Comparison of ENCODE assay signal across 8 mouse cellular contexts in the genomic region with DNA sequence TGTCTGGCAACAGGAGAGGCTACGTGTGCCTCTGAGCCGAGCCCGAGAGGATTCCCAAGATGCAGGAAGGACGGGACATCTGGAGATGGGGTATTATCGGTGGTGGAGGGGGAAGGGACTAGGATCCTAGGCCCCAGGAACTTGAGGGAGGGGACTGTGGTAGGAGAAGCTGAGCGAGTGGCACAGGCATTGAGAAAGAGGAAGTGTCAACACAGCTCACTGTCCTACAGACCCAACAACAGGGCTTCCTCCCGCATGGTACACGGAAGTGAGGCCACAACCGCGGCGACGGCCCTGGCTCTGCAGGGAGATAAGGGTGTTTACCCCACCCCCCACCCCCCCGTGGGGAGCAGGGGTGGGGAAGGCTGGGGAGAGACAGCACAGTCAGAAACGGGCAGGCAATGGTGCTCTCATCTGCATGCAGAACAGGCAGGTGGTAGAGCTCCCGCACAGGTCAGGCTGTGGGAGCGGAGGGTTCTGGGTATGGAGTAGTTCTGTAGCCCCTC. TPM values are rescaled to one million over a fixed set of nuclear protein-coding genes. Genes with fewer than 3 reads are reported as not detected.
DNase-seq lines count a peak whose midpoint lies in the region; ATAC-seq and TF ChIP-seq lines count a peak whose summit lies in the region.

No protein-coding gene starts in this region.

- H3K79me2 ChIP-seq in C2C12 (ENCODE audit: control insufficient read depth, insufficient read depth), result no peaks in the 10 kb centered on the region

- H3K9me3 ChIP-seq in forebrain, embryonic 13.5 days (replicated peaks), result peaks cover 4% of the 10 kb centered on the region; the same call in 1 of the 2 replicates
- H3K9me3 ChIP-seq in hindbrain, embryonic 15.5 days, result no peaks in the 10 kb centered on the region
- no peaks in the 10 kb centered on the region for H3K9me3 ChIP-seq in liver, embryonic 13.5 days (replicated peaks)

- no peak overlapping the region for H3K27ac ChIP-seq in forebrain, embryonic 13.5 days
- no peak overlapping the region for H3K27ac ChIP-seq in hindbrain, embryonic 15.5 days (replicated peaks)
- peak overlapping the region; percentile 85 for H3K27ac ChIP-seq in liver, embryonic 13.5 days

- H3K36me3 ChIP-seq in C2C12 (ENCODE audit: control insufficient read depth, insufficient read depth), result no peaks in the 10 kb centered on the region
- H3K36me3 ChIP-seq in forebrain, embryonic 13.5 days (ENCODE audit: poor library complexity, severe bottlenecking), result no peaks in the 10 kb centered on the region
- H3K36me3 ChIP-seq in hindbrain, embryonic 15.5 days, result no peaks in the 10 kb centered on the region
- no peaks in the 10 kb centered on the region for H3K36me3 ChIP-seq in liver, embryonic 13.5 days

- H3K9ac ChIP-seq in forebrain, embryonic 13.5 days, result no peak overlapping the region
- H3K9ac ChIP-seq in hindbrain, embryonic 15.5 days, result no peak overlapping the region
- peak overlapping the region; percentile 68 for H3K9ac ChIP-seq in liver, embryonic 13.5 days

- WGBS in forebrain, embryonic 13.5 days, result 26% methylated on average over 15 of the region's 16 CpGs
- 24% methylated on average over 15 of the region's 16 CpGs for WGBS in hindbrain, embryonic 15.5 days
- 0% methylated on average over 16 of the region's 16 CpGs for WGBS in liver, embryonic 13.5 days (ENCODE audit: insufficient replicate concordance)

- H3K27me3 ChIP-seq in C2C12 (ENCODE audit: control insufficient read depth, insufficient read depth, insufficient read length), result no peaks in the 10 kb centered on the region
- H3K27me3 ChIP-seq in forebrain, embryonic 13.5 days, result no peaks in the 10 kb centered on the region
- H3K27me3 ChIP-seq in hindbrain, embryonic 15.5 days, result no peaks in the 10 kb centered on the region
- no peaks in the 10 kb centered on the region for H3K27me3 ChIP-seq in liver, embryonic 13.5 days

- ATAC-seq in activated CD4-positive, CD25-positive, alpha-beta regulatory T cell, adult 4 months, result peak; percentile 99
- ATAC-seq in forebrain, embryonic 13.5 days, result peak; percentile 70
- ATAC-seq in hindbrain, embryonic 15.5 days (ENCODE audit: low FRiP score, low read depth), result peak; percentile 75; the same call in 1 of the 2 replicates
- ATAC-seq in liver, embryonic 13.5 days (ENCODE audit: low read depth), result peak; percentile 95
- ATAC-seq in monocyte, adult 5-6 weeks (replicated peaks; ENCODE audit: insufficient number of reproducible peaks, low FRiP score, low TSS enrichment, poor library complexity, severe bottlenecking), result peak; percentile 95

- peak overlapping the region; percentile 43 for H3K4me2 ChIP-seq in forebrain, embryonic 13.5 days
- peak overlapping the region; percentile 35 for H3K4me2 ChIP-seq in hindbrain, embryonic 15.5 days
- H3K4me2 ChIP-seq in liver, embryonic 13.5 days, result peak overlapping the region; percentile 72

- H3K4me3 ChIP-seq in C2C12 (ENCODE audit: insufficient read depth, poor library complexity, severe bottlenecking), result no peak overlapping the region
- no peak overlapping the region for H3K4me3 ChIP-seq in forebrain, embryonic 13.5 days
- H3K4me3 ChIP-seq in hindbrain, embryonic 15.5 days, result no peak overlapping the region
- H3K4me3 ChIP-seq in liver, embryonic 13.5 days (replicated peaks), result peak overlapping the region; percentile 55

- no peak for TF ChIP-seq CTCF in C2C12 (IDR thresholded peaks at IDR 0.05; ENCODE audit: control insufficient read depth, insufficient read depth, insufficient read length)

- no peaks in the 10 kb centered on the region for H3K79me3 ChIP-seq in C2C12 (ENCODE audit: low read depth)

- no peaks in the 10 kb centered on the region for H3K4me1 ChIP-seq in forebrain, embryonic 13.5 days
- H3K4me1 ChIP-seq in hindbrain, embryonic 15.5 days (replicated peaks), result peaks cover 10% of the 10 kb centered on the region
- H3K4me1 ChIP-seq in liver, embryonic 13.5 days (replicated peaks), result peaks cover 39% of the 10 kb centered on the region

- H3ac ChIP-seq in C2C12 (ENCODE audit: control insufficient read depth, insufficient read length, low read depth), result peak overlapping the region; percentile 25

- peak; percentile 80 for DNase-seq in liver, embryonic 13.5 days
- DNase-seq in thymus, postnatal 36 days, result peak; percentile 82 to 91
- no peak for DNase-seq in left cerebral cortex, adult 8-10 months (ENCODE audit: low spot score in 2 of 2)

TF ChIP-seq in C2C12, 6 proteins besides CTCF, POLR2A, EP300 and RAD21:
- TF ChIP-seq USF1 (IDR thresholded peaks at IDR 0.05; ENCODE audit: low read depth) (no peak), MYOD1 (IDR thresholded peaks at IDR 0.05; ENCODE audit: control insufficient read depth, insufficient read length, low read depth) (no peak), FOSL1 (IDR thresholded peaks at IDR 0.05; ENCODE audit: insufficient read depth, low read length, poor library complexity, severe bottlenecking) (no peak), CEBPB (IDR thresholded peaks at IDR 0.05; ENCODE audit: low read depth) (no peak), MYOG (IDR thresholded peaks at IDR 0.05; ENCODE audit: control insufficient read depth, extremely low read depth, insufficient read length) (no peak)

RNA-seq across cellular contexts. Expression of a gene that starts 18.5 kb away (rescaled TPM):
- 8.2 TPM for polyA plus RNA-seq in C2C12 (2012; fragmentation: generic; extraction: Trizol)
- 1 to 10 TPM; 1.5 to 3.0 TPM for polyA plus RNA-seq in activated CD4-positive, CD25-positive, alpha-beta regulatory T cell, adult 4 months (2017; shearing (Covaris generic))
- 5.2 and 7.5 TPM in 2 replicates for polyA plus RNA-seq in forebrain, embryonic 13.5 days (2015; fragmentation: Nextera tagmentation; extraction: Ambion mirVana)
- 12.2 and 12.5 TPM in 2 replicates for polyA plus RNA-seq in hindbrain, embryonic 15.5 days (2015; fragmentation: Nextera tagmentation; extraction: Ambion mirVana)
- polyA plus RNA-seq in liver, embryonic 13.5 days (2015; fragmentation: Nextera tagmentation; extraction: Ambion mirVana), result 22.5 and 24.7 TPM in 2 replicates
- total RNA-seq in monocyte, adult 5-6 weeks (2017), result 440 to 1,079 TPM (median 1,051 TPM) in 3 replicates
- 10 to 100 TPM in 3 of 4 experiments, 1 to 10 TPM in 1; 6.7 to 14.3 (median 11.2) TPM for total RNA-seq in left cerebral cortex, adult 8-10 months (2022)

Comparison
In these comparisons a context has a peak if more than half of its experiments do, and no peak if none do; other contexts are left out.
1. DNase-seq: peak in liver, embryonic 13.5 days (single experiment) and thymus, postnatal 36 days (2 of 2); none in left cerebral cortex, adult 8-10 months (0 of 2).
2. Peak in every context shown above with its lines, with median percentiles within 50 percentile points of each other: ATAC-seq and H3K4me2 ChIP-seq.